Comparison of ENCODE assay signal across 8 mouse cellular contexts in genomic region chr2:16355611-16356105, GRCm38 (mm10). TPM values are rescaled to one million over a fixed set of nuclear protein-coding genes. Genes with fewer than 3 reads are reported as not detected.
A peak's percentile ranks its signal among the peaks of the same experiment; 100 is the strongest.
DNase-seq lines count a peak whose midpoint lies in the region; ATAC-seq and TF ChIP-seq lines count a peak whose summit lies in the region.

No protein-coding gene starts in this region.

- H3K4me3 ChIP-seq in kidney, embryonic 14.5 days (ENCODE audit: low read length) = peak overlapping the region; percentile 70
- peak overlapping the region; percentile 78 to 88 for H3K4me3 ChIP-seq in ES-E14 (ENCODE audit: insufficient read depth in 1 of 2, low read depth in 1 of 2, low read length in 2 of 2, poor library complexity in 1 of 2, severe bottlenecking in 1 of 2)
- H3K4me3 ChIP-seq in hindbrain, embryonic 10.5 days = peak overlapping the region; percentile 73
- peak overlapping the region; percentile 53 for H3K4me3 ChIP-seq in liver, embryonic 12.5 days
- H3K4me3 ChIP-seq in neural tube, embryonic 15.5 days (replicated peaks) = peak overlapping the region; percentile 73

- 1% methylated on average over 22 of the region's 22 CpGs for WGBS in kidney, embryonic 14.5 days
- WGBS in hindbrain, embryonic 10.5 days = under 1% methylated on average over 22 of the region's 22 CpGs
- under 1% methylated on average over 22 of the region's 22 CpGs for WGBS in liver, embryonic 12.5 days (ENCODE audit: insufficient replicate concordance)
- under 1% methylated on average over 22 of the region's 22 CpGs for WGBS in neural tube, embryonic 15.5 days

- H3K27ac ChIP-seq in kidney, embryonic 14.5 days (ENCODE audit: low read depth, low read length) = peak overlapping the region; percentile 94
- peak overlapping the region; percentile 50 for H3K27ac ChIP-seq in ES-E14 (ENCODE audit: insufficient read depth, low read depth, low read length, poor library complexity, severe bottlenecking)
- H3K27ac ChIP-seq in hindbrain, embryonic 10.5 days = peak overlapping the region; percentile 90
- no peak overlapping the region for H3K27ac ChIP-seq in liver, embryonic 12.5 days
- peak overlapping the region; percentile 91 for H3K27ac ChIP-seq in neural tube, embryonic 15.5 days (replicated peaks)

- peak overlapping the region; percentile 68 for H3K9ac ChIP-seq in kidney, embryonic 14.5 days (ENCODE audit: low read depth, low read length)
- H3K9ac ChIP-seq in ES-E14 (ENCODE audit: insufficient read depth, low read depth, low read length, poor library complexity, severe bottlenecking) = peak overlapping the region; percentile 77
- H3K9ac ChIP-seq in liver, embryonic 12.5 days = no peak overlapping the region
- H3K9ac ChIP-seq in neural tube, embryonic 15.5 days (replicated peaks) = peak overlapping the region; percentile 78

- H3K9me3 ChIP-seq in kidney, embryonic 14.5 days (ENCODE audit: control insufficient read depth, low read length) = no peaks in the 10 kb centered on the region
- no peaks in the 10 kb centered on the region for H3K9me3 ChIP-seq in ES-E14 (ENCODE audit: control insufficient read depth, insufficient read depth, low read depth, low read length)
- no peaks in the 10 kb centered on the region for H3K9me3 ChIP-seq in hindbrain, embryonic 10.5 days
- H3K9me3 ChIP-seq in liver, embryonic 12.5 days (replicated peaks) = no peaks in the 10 kb centered on the region
- no peaks in the 10 kb centered on the region for H3K9me3 ChIP-seq in neural tube, embryonic 15.5 days (replicated peaks)

- in situ Hi-C loops in ES-E14 (cut with MboI; ENCODE audit: low sequenced_read_pairs in 2 of 2, unreplicated experiment in 2 of 2) = no loop called here

- peak overlapping the region; percentile 68 for H3K4me2 ChIP-seq in kidney, embryonic 14.5 days (replicated peaks; ENCODE audit: low read depth, low read length)
- H3K4me2 ChIP-seq in liver, embryonic 12.5 days = peak overlapping the region; percentile 69
- H3K4me2 ChIP-seq in neural tube, embryonic 15.5 days = peak overlapping the region; percentile 78

- no peaks in the 10 kb centered on the region for H3K27me3 ChIP-seq in kidney, embryonic 14.5 days (ENCODE audit: control insufficient read depth, insufficient read depth, low read length)
- H3K27me3 ChIP-seq in hindbrain, embryonic 10.5 days (ENCODE audit: insufficient read depth, poor library complexity, severe bottlenecking) = peaks cover 9% of the 10 kb centered on the region
- peaks cover 33% of the 10 kb centered on the region for H3K27me3 ChIP-seq in liver, embryonic 12.5 days (replicated peaks)
- H3K27me3 ChIP-seq in neural tube, embryonic 15.5 days (replicated peaks) = no peaks in the 10 kb centered on the region

- no peaks in the 10 kb centered on the region for H3K36me3 ChIP-seq in kidney, embryonic 14.5 days (ENCODE audit: control insufficient read depth, insufficient read depth, low read length)
- H3K36me3 ChIP-seq in ES-E14 (ENCODE audit: control insufficient read depth, insufficient read depth, low read length, poor library complexity, severe bottlenecking) = no peaks in the 10 kb centered on the region
- H3K36me3 ChIP-seq in hindbrain, embryonic 10.5 days = no peaks in the 10 kb centered on the region
- no peaks in the 10 kb centered on the region for H3K36me3 ChIP-seq in liver, embryonic 12.5 days
- no peaks in the 10 kb centered on the region for H3K36me3 ChIP-seq in neural tube, embryonic 15.5 days

- DNase-seq in kidney, adult 8-10 months = no peak
- peak; percentile 62 for DNase-seq in ES-E14 (ENCODE audit: low read depth, low spot score)
- DNase-seq in hindbrain, embryonic 10.5 days (ENCODE audit: low spot score) = peak; percentile 84
- no peak for DNase-seq in c-Kit-positive CD71-positive TER-119-positive erythroid progenitor cells, embryonic 14.5 days (ENCODE audit: low spot score)

- H3K4me1 ChIP-seq in kidney, embryonic 14.5 days (ENCODE audit: control insufficient read depth, insufficient read depth, low read length) = 0 out of 2 replicates have a peak, but pooled peaks cover 3% of the 10 kb centered on the region
- H3K4me1 ChIP-seq in ES-E14 (ENCODE audit: control insufficient read depth in 2 of 2, insufficient read depth in 2 of 2, low read length in 2 of 2, poor library complexity in 1 of 2) = peaks cover 0 to 2% of the 10 kb centered on the region in 2 experiments; a peak in 1 of 4 replicates
- peaks cover 21% of the 10 kb centered on the region for H3K4me1 ChIP-seq in hindbrain, embryonic 10.5 days (replicated peaks)
- no peaks in the 10 kb centered on the region for H3K4me1 ChIP-seq in liver, embryonic 12.5 days
- H3K4me1 ChIP-seq in neural tube, embryonic 15.5 days = peaks cover 18% of the 10 kb centered on the region

- ATAC-seq in kidney, embryonic 14.5 days (ENCODE audit: low FRiP score, low TSS enrichment) = peak; percentile 94
- ATAC-seq in common myeloid progenitor, adult 5-6 weeks (replicated peaks; ENCODE audit: low read depth, poor library complexity, severe bottlenecking) = peak; percentile 58
- ATAC-seq in liver, embryonic 12.5 days = peak; percentile 59
- peak; percentile 92 for ATAC-seq in neural tube, embryonic 15.5 days (ENCODE audit: low FRiP score)

TF ChIP-seq in ES-E14, 5 proteins besides CTCF, POLR2A, EP300 and RAD21:
- TF ChIP-seq CHD2 (IDR thresholded peaks at IDR 0.05; ENCODE audit: low read depth, low read length) (no peak), MAFK (IDR thresholded peaks at IDR 0.05; ENCODE audit: insufficient read depth, low read depth, low read length) (no peak), ZC3H11A (IDR thresholded peaks at IDR 0.05; ENCODE audit: borderline replicate concordance, low read depth, low read length) (0 out of 2 replicates have a peak, but pooled peaks have one; percentile 3), HCFC1 (IDR thresholded peaks at IDR 0.05; ENCODE audit: borderline replicate concordance, insufficient read depth, low read length) (no peak), ZNF384 (IDR thresholded peaks at IDR 0.05; ENCODE audit: low read depth, low read length) (no peak)
TF ChIP-seq in ES-E14: peak in this region for 1.

RNA-seq across cellular contexts. Expression of gene Plxdc2, which starts 0.4 kb away (rescaled TPM):
- 26.0 and 40.6 TPM in 2 replicates for polyA plus RNA-seq in kidney, embryonic 14.5 days (2014; fragmentation: Nextera tagmentation; extraction: Ambion mirVana)
- total RNA-seq in ES-E14 (2012; rRNA removed) = 11.7 and 15.2 TPM in 2 replicates
- total RNA-seq in common myeloid progenitor, adult 5-6 weeks (2017) = 2.1 and 4.9 TPM in 2 replicates
- polyA plus RNA-seq in hindbrain, embryonic 10.5 days (2016; fragmentation: Nextera tagmentation; extraction: Ambion mirVana) = 13.4 and 14.5 TPM in 2 replicates
- polyA plus RNA-seq in liver, embryonic 12.5 days (2016; fragmentation: Nextera tagmentation; extraction: Ambion mirVana) = 3.1 and 3.9 TPM in 2 replicates
- 29.3 and 33.2 TPM in 2 replicates for polyA plus RNA-seq in neural tube, embryonic 15.5 days (2015; fragmentation: Nextera tagmentation; extraction: Ambion mirVana)

Comparison
In these comparisons a context has a peak if more than half of its experiments do, and no peak if none do; other contexts are left out.
1. DNase-seq: peak in ES-E14 (single experiment) and hindbrain, embryonic 10.5 days (single experiment); none in kidney, adult 8-10 months (0 of 2) and c-Kit-positive CD71-positive TER-119-positive erythroid progenitor cells, embryonic 14.5 days (single experiment).
2. Peak in every context shown above with its lines, with median percentiles within 50 percentile points of each other: ATAC-seq, H3K4me2 ChIP-seq and H3K4me3 ChIP-seq.